Comparison of ENCODE assay signal across 9 mouse cellular contexts in genomic region chr11:76744550-76744949, GRCm38 (mm10). TPM values are rescaled to one million over a fixed set of nuclear protein-coding genes. Genes with fewer than 3 reads are reported as not detected.
DNase-seq lines count a peak whose midpoint lies in the region; ATAC-seq and TF ChIP-seq lines count a peak whose summit lies in the region.
"Had no signal": no experiment of that assay in that cellular context is flagged by ENCODE, and none has a peak within 500 bp of the region (broad histone marks: within the 10 kb centered on the region; RNA-seq: fewer than 3 reads in every experiment).

No protein-coding gene starts in this region.

- no peaks in the 10 kb centered on the region for H3K9me3 ChIP-seq in forebrain, embryonic 14.5 days (replicated peaks; ENCODE audit: control insufficient read depth, low read length)
- H3K9me3 ChIP-seq in forebrain, embryonic 16.5 days (ENCODE audit: control insufficient read depth, low read length), result no peaks in the 10 kb centered on the region
- H3K9me3 ChIP-seq in forebrain, embryonic 10.5 days, result no peaks in the 10 kb centered on the region
- H3K9me3 ChIP-seq: embryonic facial prominence, embryonic 12.5 days had no signal

- ATAC-seq in forebrain, embryonic 14.5 days, result no peak
- no peak for ATAC-seq in forebrain, embryonic 16.5 days

- intact Hi-C loops in left cerebral cortex, postnatal 4 days (cut with DNase I), result no loop called here

- peak; percentile 77 for DNase-seq in forebrain, embryonic 14.5 days (ENCODE audit: low spot score)
- peak; percentile 14 for DNase-seq in 416B (ENCODE audit: low read depth)
- DNase-seq in cerebellum, adult 2 months, result peak; percentile 56 to 73
- DNase-seq in heart, adult 9 months (ENCODE audit: low spot score in 2 of 2), result peak; percentile 58 to 70
- peak; percentile 41 for DNase-seq in left cerebral cortex, postnatal 4 days
- no peak for DNase-seq in forebrain, embryonic 10.5 days (ENCODE audit: extremely low spot score, low spot score)
- no peak for DNase-seq in neural tube, embryonic 10.5 days (ENCODE audit: extremely low spot score, low spot score)

- TF ChIP-seq CTCF in cerebellum, adult 2 months (IDR thresholded peaks at IDR 0.05; ENCODE audit: borderline replicate concordance, insufficient read depth, low read depth, low read length), result peak; percentile 75

- WGBS in forebrain, embryonic 14.5 days, result 69% methylated on average over 7 of the region's 7 CpGs
- WGBS in forebrain, embryonic 16.5 days, result 64% methylated on average over 7 of the region's 7 CpGs
- 8% methylated on average over 7 of the region's 7 CpGs for WGBS in cerebellum, adult 2 months
- 79% methylated on average over 7 of the region's 7 CpGs for WGBS in forebrain, embryonic 10.5 days

- no peak overlapping the region for H3K4me2 ChIP-seq in forebrain, embryonic 14.5 days (ENCODE audit: low read length)
- no peak overlapping the region for H3K4me2 ChIP-seq in forebrain, embryonic 16.5 days (ENCODE audit: low read length)
- H3K4me2 ChIP-seq: embryonic facial prominence, embryonic 12.5 days had no signal

- no peak overlapping the region for H3K9ac ChIP-seq in forebrain, embryonic 14.5 days (ENCODE audit: low read length)
- H3K9ac ChIP-seq in forebrain, embryonic 16.5 days (replicated peaks; ENCODE audit: low read depth, low read length), result no peak overlapping the region
- H3K9ac ChIP-seq: embryonic facial prominence, embryonic 12.5 days had no signal

- no peak overlapping the region for H3K4me3 ChIP-seq in forebrain, embryonic 14.5 days (ENCODE audit: low read depth, low read length)
- H3K4me3 ChIP-seq in forebrain, embryonic 16.5 days (replicated peaks; ENCODE audit: low read length), result no peak overlapping the region
- H3K4me3 ChIP-seq in cerebellum, adult 2 months (replicated peaks; ENCODE audit: insufficient read depth, low read depth, low read length), result no peak overlapping the region
- H3K4me3 ChIP-seq in forebrain, embryonic 10.5 days, result no peak overlapping the region
- H3K4me3 ChIP-seq: embryonic facial prominence, embryonic 12.5 days had no signal

- H3K36me3 ChIP-seq in forebrain, embryonic 14.5 days (ENCODE audit: control insufficient read depth, insufficient read depth, low read length), result peaks cover 58% of the 10 kb centered on the region
- H3K36me3 ChIP-seq in forebrain, embryonic 16.5 days (ENCODE audit: control insufficient read depth, insufficient read depth), result peaks cover 13% of the 10 kb centered on the region
- peaks cover 74% of the 10 kb centered on the region for H3K36me3 ChIP-seq in forebrain, embryonic 10.5 days (replicated peaks)

- no peak for TF ChIP-seq POLR2A in cerebellum, adult 2 months (IDR thresholded peaks at IDR 0.05; ENCODE audit: borderline replicate concordance, insufficient read depth, low read length)

- H3K4me1 ChIP-seq in forebrain, embryonic 14.5 days (ENCODE audit: control insufficient read depth, insufficient read depth, low read length), result no peaks in the 10 kb centered on the region
- H3K4me1 ChIP-seq in forebrain, embryonic 16.5 days (replicated peaks; ENCODE audit: control insufficient read depth, insufficient read depth, low read length), result peaks cover 4% of the 10 kb centered on the region; the same call in 1 of the 2 replicates
- H3K4me1 ChIP-seq in cerebellum, adult 2 months (ENCODE audit: control insufficient read depth, insufficient read depth, low read length), result no peaks in the 10 kb centered on the region
- no peaks in the 10 kb centered on the region for H3K4me1 ChIP-seq in forebrain, embryonic 10.5 days
- H3K4me1 ChIP-seq: embryonic facial prominence, embryonic 12.5 days had no signal

- no peak overlapping the region for H3K27ac ChIP-seq in forebrain, embryonic 14.5 days (ENCODE audit: low read depth, low read length)
- no peak overlapping the region for H3K27ac ChIP-seq in forebrain, embryonic 16.5 days (ENCODE audit: low read length)
- H3K27ac ChIP-seq in cerebellum, adult 2 months (ENCODE audit: insufficient read depth, low read length), result no peak overlapping the region
- H3K27ac ChIP-seq in forebrain, embryonic 10.5 days, result no peak overlapping the region
- H3K27ac ChIP-seq: embryonic facial prominence, embryonic 12.5 days had no signal

- H3K27me3 ChIP-seq in forebrain, embryonic 14.5 days (replicated peaks; ENCODE audit: control insufficient read depth, insufficient read depth, low read length), result no peaks in the 10 kb centered on the region
- H3K27me3 ChIP-seq in forebrain, embryonic 16.5 days (replicated peaks; ENCODE audit: control insufficient read depth, insufficient read depth, low read length), result no peaks in the 10 kb centered on the region
- no peaks in the 10 kb centered on the region for H3K27me3 ChIP-seq in cerebellum, adult 2 months (ENCODE audit: control insufficient read depth, insufficient read depth, low read length)
- H3K27me3 ChIP-seq in forebrain, embryonic 10.5 days (ENCODE audit: poor library complexity, severe bottlenecking), result no peaks in the 10 kb centered on the region
- H3K27me3 ChIP-seq: embryonic facial prominence, embryonic 12.5 days had no signal

RNA-seq across cellular contexts. Expression of gene Gosr1, which starts 18.8 kb away (rescaled TPM):
- 39.4 and 41.5 TPM in 2 replicates for polyA plus RNA-seq in forebrain, embryonic 14.5 days (2014; fragmentation: Nextera tagmentation; extraction: Ambion mirVana)
- polyA plus RNA-seq in forebrain, embryonic 16.5 days (2015; fragmentation: Nextera tagmentation; extraction: Ambion mirVana), result 29.4 and 35.4 TPM in 2 replicates
- 31.9 and 34.3 TPM in 2 replicates for polyA plus RNA-seq in cerebellum, adult 2 months (2012; rRNA removed)
- 10 to 100 TPM; 36.6 to 41.2 TPM for total RNA-seq in left cerebral cortex, postnatal 4 days (2021)
- polyA plus RNA-seq in forebrain, embryonic 10.5 days (2016; fragmentation: Nextera tagmentation; extraction: Ambion mirVana), result 23.2 and 24.3 TPM in 2 replicates

Comparison
In these comparisons a context has a peak if more than half of its experiments do, and no peak if none do; other contexts are left out.
1. DNase-seq: peak in forebrain, embryonic 14.5 days (single experiment), 416B (single experiment), cerebellum, adult 2 months (2 of 2), heart, adult 9 months (2 of 2) and left cerebral cortex, postnatal 4 days (single experiment); none in forebrain, embryonic 10.5 days (single experiment) and neural tube, embryonic 10.5 days (single experiment).